Mouse (Mus musculus) C2C12 (cell line): ENCODE data around the gene Gm20388. TPM values are rescaled to one million over a fixed set of nuclear protein-coding genes. Genes with fewer than 3 reads are reported as not detected.

Experiments used
- H3K27me3 ChIP-seq: one replicate; pipeline ENCODE4 v1.6.1; 2011; ENCODE audit not compliant: control insufficient read depth, insufficient read depth, insufficient read length
- H3K36me3 ChIP-seq: one replicate; pipeline ENCODE4 v1.6.1; 2011; ENCODE audit not compliant: control insufficient read depth, insufficient read depth
- H3K4me3 ChIP-seq: one replicate; pipeline ENCODE4 v1.5.1; 2011; ENCODE audit warnings: mild to moderate bottlenecking, control low read depth; ENCODE audit not compliant: poor library complexity, insufficient read depth, severe bottlenecking
- H3K79me2 ChIP-seq: one replicate; pipeline ENCODE4 v1.6.1; 2011; ENCODE audit not compliant: control insufficient read depth, insufficient read depth
- H3K79me3 ChIP-seq: one replicate; pipeline ENCODE4 v1.6.1; 2011; ENCODE audit warnings: low read depth, control low read depth
- H3ac ChIP-seq: one replicate; pipeline ENCODE3; 2011; ENCODE audit warnings: low read depth; ENCODE audit not compliant: control insufficient read depth, insufficient read length
- CEBPB ChIP-seq: IDR thresholded peaks from one replicate; pipeline ENCODE4 v1.6.1; 2011; ENCODE audit warnings: low read depth, mild to moderate bottlenecking, control low read depth, moderate library complexity
- CTCF ChIP-seq: IDR thresholded peaks from one replicate; pipeline ENCODE4 v1.5.1; 2011; ENCODE audit not compliant: control insufficient read depth, insufficient read depth, insufficient read length
- FOSL1 ChIP-seq: IDR thresholded peaks from one replicate; pipeline ENCODE4 v1.8.0; 2011; ENCODE audit warnings: mild to moderate bottlenecking, low read length; ENCODE audit not compliant: poor library complexity, insufficient read depth, severe bottlenecking
- MAX ChIP-seq: IDR thresholded peaks from one replicate; pipeline ENCODE4 v1.6.1; 2011; ENCODE audit warnings: mild to moderate bottlenecking, control low read depth
- MYOD1 ChIP-seq: IDR thresholded peaks from one replicate; pipeline ENCODE4 v1.6.1; 2011; ENCODE audit warnings: low read depth; ENCODE audit not compliant: control insufficient read depth, insufficient read length
- MYOG ChIP-seq: IDR thresholded peaks from one replicate; pipeline ENCODE4 v1.6.1; 2011; ENCODE audit not compliant: control insufficient read depth, insufficient read length; ENCODE audit errors: extremely low read depth
- USF1 ChIP-seq: IDR thresholded peaks from one replicate; pipeline ENCODE4 v1.6.1; 2011; ENCODE audit warnings: low read depth, mild to moderate bottlenecking, control low read depth, moderate library complexity
- polyA plus RNA-seq: library from polyadenylated mRNA; unstranded; fragments of >200 nt; fragmentation: generic; extraction: Trizol; gene quantifications from one replicate; pipeline ENCODE4 v1.2.1, GENCODE M21; 2012; ENCODE audit warnings: missing spikeins

Gene Gm20388
- polyA plus RNA-seq, 1 experiment, result 15.0 TPM

GRCm38 (mm10) chr8:120821399-120822170, 910.9 kb downstream of the Gm20388 start:
- H3K79me3 ChIP-seq, result no peaks in the 10 kb centered on the region
- no peaks in the 10 kb centered on the region for H3K36me3 ChIP-seq
- H3ac ChIP-seq, result no peak overlapping the region
- no peaks in the 10 kb centered on the region for H3K79me2 ChIP-seq
- TF ChIP-seq MYOD1 (no peak), MAX (no peak), USF1 (no peak), CTCF (no peak), FOSL1 (no peak), MYOG (no peak), CEBPB (no peak)
- H3K4me3 ChIP-seq, result no peak overlapping the region
- H3K27me3 ChIP-seq, result peaks cover 24% of the 10 kb centered on the region

GRCm38 (mm10) chr8:120823331-120823730, 912.7 kb downstream of the Gm20388 start:
- TF ChIP-seq CTCF (no peak), MAX (no peak), MYOD1 (no peak)
- no peak overlapping the region for H3ac ChIP-seq
- H3K79me2 ChIP-seq, result no peaks in the 10 kb centered on the region
- no peak overlapping the region for H3K4me3 ChIP-seq
- no peaks in the 10 kb centered on the region for H3K79me3 ChIP-seq
- H3K27me3 ChIP-seq, result peaks cover 19% of the 10 kb centered on the region
- no peaks in the 10 kb centered on the region for H3K36me3 ChIP-seq

GRCm38 (mm10) chr8:120823887-120824286, 913.2 kb downstream of the Gm20388 start:
- Histone ChIP-seq H3K4me3 (no peak overlapping the region), H3K36me3 (no peaks in the 10 kb centered on the region), H3K27me3 (peaks cover 24% of the 10 kb centered on the region), H3K79me3 (no peaks in the 10 kb centered on the region), H3ac (no peak overlapping the region), H3K79me2 (no peaks in the 10 kb centered on the region)
- TF ChIP-seq FOSL1, result no peak
- TF ChIP-seq CTCF, result no peak
- no peak for TF ChIP-seq MYOG
- TF ChIP-seq USF1, result no peak
- no peak for TF ChIP-seq CEBPB
- no peak for TF ChIP-seq MYOD1
- no peak for TF ChIP-seq MAX

GRCm38 (mm10) chr8:120824638-120825037, 914.0 kb downstream of the Gm20388 start:
- no peak overlapping the region for H3ac ChIP-seq
- no peaks in the 10 kb centered on the region for H3K79me3 ChIP-seq
- H3K36me3 ChIP-seq, result no peaks in the 10 kb centered on the region
- no peak overlapping the region for H3K4me3 ChIP-seq
- no peak for TF ChIP-seq USF1
- TF ChIP-seq MYOD1, result no peak
- no peaks in the 10 kb centered on the region for H3K79me2 ChIP-seq
- H3K27me3 ChIP-seq, result peaks cover 31% of the 10 kb centered on the region

- Histone ChIP-seq H3ac (no peak overlapping the region), H3K4me3 (no peak overlapping the region), H3K36me3 (no peaks in the 10 kb centered on the region), H3K79me3 (no peaks in the 10 kb centered on the region), H3K79me2 (no peaks in the 10 kb centered on the region), H3K27me3 (peaks cover 45% of the 10 kb centered on the region)
- TF ChIP-seq USF1 (no peak), CEBPB (no peak), MYOD1 (no peak), MYOG (no peak), CTCF (peak; percentile 62)
Measured at GRCm38 (mm10) chr8:120828279-120828678, 917.6 kb downstream of the Gm20388 start.

- Histone ChIP-seq H3K27me3 (peaks cover 47% of the 10 kb centered on the region), H3K36me3 (no peaks in the 10 kb centered on the region), H3K79me2 (no peaks in the 10 kb centered on the region), H3K79me3 (no peaks in the 10 kb centered on the region), H3K4me3 (no peak overlapping the region), H3ac (no peak overlapping the region)
- no peak for TF ChIP-seq MAX
- TF ChIP-seq FOSL1, result no peak
- no peak for TF ChIP-seq USF1
- no peak for TF ChIP-seq CEBPB
- TF ChIP-seq MYOG, result no peak
- TF ChIP-seq MYOD1, result no peak
- TF ChIP-seq CTCF, result no peak
Measured at GRCm38 (mm10) chr8:120830661-120831060, 920.0 kb downstream of the Gm20388 start.
